In genomic region chr15:62301567-62301966, GRCm38 (mm10) we compare ENCODE assay signal across 13 mouse cellular contexts.
"Had no signal": no experiment of that assay in that cellular context is flagged by ENCODE, and none has a peak within 500 bp of the region (broad histone marks: within the 10 kb centered on the region; RNA-seq: fewer than 3 reads in every experiment).

No protein-coding gene starts in this region.

- H3K27me3 ChIP-seq: midbrain, embryonic 12.5 days; neural tube, embryonic 12.5 days; stomach, embryonic 15.5 days had no signal

- H3K9ac ChIP-seq: lung, embryonic 14.5 days; midbrain, embryonic 12.5 days; neural tube, embryonic 12.5 days; stomach, embryonic 15.5 days had no signal

- DNase-seq: lung, embryonic 14.5 days; lung, postnatal 10 days; lung, postnatal 4 days; midbrain, embryonic 14.5 days; right cerebral cortex, postnatal 14 days; thymus, adult 2 months; thymus, postnatal 25 days; thymus, postnatal 4 days had no signal

- H3K27ac ChIP-seq: midbrain, embryonic 10.5 days; midbrain, embryonic 12.5 days; neural tube, embryonic 12.5 days; stomach, embryonic 15.5 days; stomach, postnatal 0 days had no signal

- H3K4me1 ChIP-seq: midbrain, embryonic 12.5 days; neural tube, embryonic 12.5 days; stomach, embryonic 15.5 days had no signal

- H3K4me3 ChIP-seq: midbrain, embryonic 10.5 days; midbrain, embryonic 12.5 days; neural tube, embryonic 12.5 days; stomach, embryonic 15.5 days had no signal

- H3K36me3 ChIP-seq: midbrain, embryonic 10.5 days; midbrain, embryonic 12.5 days; neural tube, embryonic 12.5 days; stomach, embryonic 15.5 days had no signal

- H3K4me2 ChIP-seq: lung, embryonic 14.5 days; midbrain, embryonic 12.5 days; neural tube, embryonic 12.5 days; stomach, embryonic 15.5 days had no signal
